Mouse (Mus musculus) C3H10T1/2 (cell line): ENCODE data around the gene Prpf4b. TPM values are rescaled to one million over a fixed set of nuclear protein-coding genes. Genes with fewer than 3 reads are reported as not detected.

Experiments used
- polyA plus RNA-seq, 2 experiments: library from polyadenylated mRNA; unstranded; fragments of >200 nt; fragmentation: generic; extraction: Trizol; gene quantifications; one replicate each; pipeline ENCODE4 v1.2.1; 2012; ENCODE audit warnings: missing spikeins in 2 of 2

Prpf4b gene
- 1 to 10 TPM; 1.4 to 9.5 TPM for polyA plus RNA-seq

GRCm38 (mm10) chr13:34875166-34875710 lies at the start of gene Prpf4b:
Gene Prpf4b, plus strand, starts transcription at chr13:34875302.

GRCm38 (mm10) chr13:34924210-34924609 lies 49.1 kb downstream of the Prpf4b start, which contains the start of the genes Fam217a and 4933417A18Rik:
Gene Fam217a, minus strand, starts transcription at chr13:34924310.
Gene 4933417A18Rik, plus strand, starts transcription at chr13:34924409.

Other genes with a start within 250 kb of the Prpf4b start
- gene Pxdc1, start 221.8 kb upstream of the Prpf4b start, polyA plus RNA-seq, result 1 to 10 TPM; 2.8 TPM
- not detected for gene Fam50b, start 140.5 kb upstream of the Prpf4b start, polyA plus RNA-seq
- under 1 TPM in 1 of 2 experiments, not detected in 1; 0.04 TPM for gene Fam217a, start 49.0 kb downstream of the Prpf4b start, polyA plus RNA-seq
- not detected for gene 4933417A18Rik, start 49.1 kb downstream of the Prpf4b start, polyA plus RNA-seq
- gene Eci3, start 88.5 kb downstream of the Prpf4b start, polyA plus RNA-seq, result under 1 TPM in 1 of 2 experiments, not detected in 1; 0.04 TPM
- 100 to 1,000 TPM in 1 of 2 experiments, 10 to 100 TPM in 1; 48.4 to 184 TPM for gene Eci2, start 151.8 kb downstream of the Prpf4b start, polyA plus RNA-seq